Mouse (Mus musculus) heart, embryonic 11.5 days (tissue): Measurements from ENCODE around the gene Ap2m1. TPM values are rescaled to one million over a fixed set of nuclear protein-coding genes. Genes with fewer than 3 reads are reported as not detected.

Source experiments
- ATAC-seq: fragments of 200-750 bp; cut with Nextera tagmentation; replicated peaks from 2 replicates; pipeline ENCODE4 v1.8.0; 2017; ENCODE audit warnings: moderate library complexity; ENCODE audit not compliant: insufficient number of reproducible peaks, low FRiP score, low TSS enrichment
- H3K27ac ChIP-seq: fragments of 300-500 bp; sonication (generic); 2 replicates; pipeline ENCODE4 v1.5.1; 2014; ENCODE audit warnings: mild to moderate bottlenecking, low read depth, low read length
- H3K27me3 ChIP-seq: fragments of 300-500 bp; sonication (generic); 2 replicates; pipeline ENCODE4 v1.6.1; 2014; ENCODE audit warnings: mild to moderate bottlenecking, low read length, mixed read lengths; ENCODE audit not compliant: control insufficient read depth, insufficient read depth
- H3K36me3 ChIP-seq: fragments of 300-500 bp; sonication (generic); 2 replicates; pipeline ENCODE4 v1.6.1; 2014; ENCODE audit warnings: mild to moderate bottlenecking, low read length, moderate library complexity, mixed read lengths; ENCODE audit not compliant: control insufficient read depth, insufficient read depth
- H3K4me1 ChIP-seq: fragments of 300-500 bp; sonication (generic); 2 replicates; pipeline ENCODE4 v1.6.1; 2014; ENCODE audit warnings: low read length; ENCODE audit not compliant: control insufficient read depth, insufficient read depth
- H3K4me2 ChIP-seq: fragments of 300-500 bp; sonication (generic); 2 replicates; pipeline ENCODE4 v1.6.1; 2014; ENCODE audit warnings: mild to moderate bottlenecking, moderate library complexity
- H3K4me3 ChIP-seq: fragments of 300-500 bp; sonication (generic); 2 replicates; pipeline ENCODE4 v1.5.1; 2014; ENCODE audit warnings: low read depth, low read length
- H3K9ac ChIP-seq: fragments of 300-500 bp; sonication (generic); 2 replicates; pipeline ENCODE4 v1.6.1; 2014; ENCODE audit warnings: mild to moderate bottlenecking, low read depth, low read length, moderate library complexity
- H3K9me3 ChIP-seq: fragments of 300-500 bp; sonication (generic); replicated peaks from 2 replicates; pipeline ENCODE4 v1.6.1; 2016; ENCODE audit warnings: low read length; ENCODE audit not compliant: control insufficient read depth
- WGBS: fragments of 180-500 bp; shearing (Covaris S2); extraction: QIAGEN DNeasy Blood & Tissue Kit; methylation state at CpG from one replicate; pipeline ENCODE4 v1.1.7; 2014; ENCODE audit not compliant: insufficient replicate concordance; 5-methylcytosine and 5-hydroxymethylcytosine counted together
- polyA plus RNA-seq: library from polyadenylated mRNA; unstranded; fragments of >200 nt; fragmentation: Nextera tagmentation; extraction: Ambion mirVana; gene quantifications from 2 replicates; pipeline ENCODE4 v1.2.1, GENCODE M21; 2014

The Ap2m1 gene
- polyA plus RNA-seq, 1 experiment from 2014 or later, result 490 TPM

GRCm38 (mm10) chr16:20591076-20591705, 55.9 kb downstream of the Ap2m1 start:
- H3K27me3 ChIP-seq, result peaks cover 63% of the 10 kb centered on the region
- ATAC-seq, result no peak
- H3K4me1 ChIP-seq, result peaks cover 12% of the 10 kb centered on the region; the same call in 1 of the 2 replicates
- peak overlapping the region; percentile 55 for H3K4me3 ChIP-seq
- no peak overlapping the region for H3K9ac ChIP-seq
- no peaks in the 10 kb centered on the region for H3K9me3 ChIP-seq
- H3K4me2 ChIP-seq, result peak overlapping the region; percentile 40
- H3K27ac ChIP-seq, result no peak overlapping the region
- H3K36me3 ChIP-seq, result no peaks in the 10 kb centered on the region
- 3% methylated on average over 48 of the region's 48 CpGs for WGBS

Other genes with a start within 250 kb of the Ap2m1 start
- 78.0 and 79.7 TPM in 2 replicates for gene Parl, start 233.1 kb upstream of the Ap2m1 start, polyA plus RNA-seq
- not detected in 2 replicates for gene Cyp2ab1, start 210.1 kb upstream of the Ap2m1 start, polyA plus RNA-seq
- gene Abcc5, start 109.1 kb upstream of the Ap2m1 start, polyA plus RNA-seq, result 54.6 and 66.1 TPM in 2 replicates
- gene Eif2b5, start 36.7 kb upstream of the Ap2m1 start, polyA plus RNA-seq, result 83.3 and 96.1 TPM in 2 replicates
- gene Dvl3, start 18.5 kb upstream of the Ap2m1 start, polyA plus RNA-seq, result 32.2 and 34.8 TPM in 2 replicates
- 41.4 and 44.9 TPM in 2 replicates for gene Abcf3, start 13.1 kb downstream of the Ap2m1 start, polyA plus RNA-seq
- 0.08 and 0.20 TPM in 2 replicates for gene Vwa5b2, start 54.0 kb downstream of the Ap2m1 start, polyA plus RNA-seq
- 26.6 and 28.0 TPM in 2 replicates for gene Eef1akmt4, start 76.1 kb downstream of the Ap2m1 start, polyA plus RNA-seq
- 0.10 TPM in 1 of 2 replicates, not detected in the other for gene Gm49333, start 76.1 kb downstream of the Ap2m1 start, polyA plus RNA-seq
- 39.5 and 41.3 TPM in 2 replicates for gene Alg3, start 76.3 kb downstream of the Ap2m1 start, polyA plus RNA-seq
- gene Camk2n2, start 85.8 kb downstream of the Ap2m1 start, polyA plus RNA-seq, result 0.84 and 0.96 TPM in 2 replicates
- gene Ece2, start 94.3 kb downstream of the Ap2m1 start, polyA plus RNA-seq, result 1.3 and 1.6 TPM in 2 replicates
- gene Psmd2, start 116.2 kb downstream of the Ap2m1 start, polyA plus RNA-seq, result 275 and 327 TPM in 2 replicates
- 117 and 133 TPM in 2 replicates for gene Eif4g1, start 132.8 kb downstream of the Ap2m1 start, polyA plus RNA-seq
- 2.6 and 4.9 TPM in 2 replicates for gene Fam131a, start 157.8 kb downstream of the Ap2m1 start, polyA plus RNA-seq
- gene Polr2h, start 182.2 kb downstream of the Ap2m1 start, polyA plus RNA-seq, result 65.0 and 65.9 TPM in 2 replicates
- gene Clcn2, start 182.3 kb downstream of the Ap2m1 start, polyA plus RNA-seq, result 5.7 and 6.7 TPM in 2 replicates
- 0.21 and 0.42 TPM in 2 replicates for gene Chrd, start 197.6 kb downstream of the Ap2m1 start, polyA plus RNA-seq
- 0.49 TPM in 1 of 2 replicates, not detected in the other for gene Thpo, start 199.0 kb downstream of the Ap2m1 start, polyA plus RNA-seq